Mouse (Mus musculus): ENCODE data around the gene Csnk2a2.

Csnk2a2 gene

DNA sequence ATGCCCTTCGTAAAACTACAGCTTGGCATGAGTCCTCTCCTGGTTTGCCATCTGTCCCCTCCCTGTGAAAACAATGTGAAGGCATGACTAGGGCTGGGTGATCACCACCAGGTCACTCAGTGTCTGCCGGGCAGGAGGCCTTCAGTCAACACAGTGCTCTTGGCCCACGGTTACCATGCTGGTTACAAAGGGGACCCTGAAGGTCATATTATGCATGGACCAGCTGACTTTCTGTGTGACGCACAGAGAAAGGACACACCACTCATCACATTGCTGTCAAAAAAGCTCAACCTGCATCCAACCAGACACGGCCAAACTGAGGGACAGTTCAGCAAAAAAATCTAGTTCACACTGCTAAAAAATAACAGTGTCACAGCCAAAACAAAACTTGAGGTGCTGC lies at the start of gene Csnk2a2:
Csnk2a2 (minus strand) TSS at position 34 of the 400 bp plus-strand sequence.
- no peak for DNase-seq (ENCODE audit: low spot score)

DNA sequence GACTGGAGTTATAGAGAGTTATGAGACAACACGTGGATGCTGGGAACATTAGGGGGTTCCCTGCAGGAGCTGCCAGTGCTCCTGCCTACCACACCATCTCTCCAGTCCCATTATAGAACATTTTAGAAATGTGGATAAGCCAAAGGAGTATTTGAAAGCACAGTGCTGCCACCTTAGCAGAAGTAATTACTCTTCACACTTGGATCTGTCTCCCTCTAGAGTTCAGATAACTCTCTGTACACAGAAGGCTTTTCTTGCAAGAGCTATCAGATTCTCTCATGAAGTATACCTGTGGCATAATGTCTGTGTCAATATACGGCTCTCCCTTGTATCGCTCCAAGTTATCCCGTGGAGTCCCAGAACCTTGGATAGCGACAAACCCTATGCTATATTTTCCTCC lies 49.6 kb upstream of the Csnk2a2 start:
- no peak for DNase-seq (ENCODE audit: low spot score)

DNA sequence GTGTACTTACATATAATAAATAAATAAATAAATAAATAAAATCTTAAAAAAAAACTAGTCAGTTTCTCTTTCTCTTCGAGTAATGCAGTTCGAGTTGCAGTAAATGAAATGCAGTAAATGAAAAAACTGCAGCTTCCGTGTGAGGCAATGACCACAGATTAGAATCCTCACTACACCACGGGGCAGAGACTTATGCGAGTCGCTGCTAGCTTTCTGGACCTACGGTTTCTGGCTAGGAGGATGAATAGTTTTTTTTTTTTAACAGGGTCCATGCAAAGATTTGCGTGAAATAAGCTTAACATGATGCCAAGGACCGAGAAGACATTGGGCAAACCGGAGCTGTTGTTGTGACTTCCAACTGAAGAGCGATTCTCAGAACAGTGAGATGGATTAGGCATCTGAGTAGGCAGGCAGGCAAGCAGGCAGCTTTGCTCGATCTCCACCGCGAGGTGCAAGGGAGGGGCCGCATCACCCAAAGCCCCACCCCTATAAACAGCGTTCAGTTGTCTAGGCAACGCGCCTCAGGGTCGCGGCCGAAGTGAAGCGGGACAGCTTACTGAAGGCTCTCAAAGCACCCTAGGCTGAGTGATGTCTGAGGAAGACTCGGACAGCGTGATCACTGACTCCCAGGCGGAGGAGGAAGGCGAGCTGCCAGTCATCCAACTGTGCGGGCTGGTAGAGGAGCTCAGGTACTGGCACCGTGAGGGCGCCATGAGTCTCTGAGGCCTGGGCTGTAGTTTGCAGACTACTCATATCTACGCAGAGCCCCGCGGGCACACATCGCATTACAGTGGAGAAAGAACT lies 43.9 kb upstream of the Csnk2a2 start, which contains the start of gene Ccdc113:
Ccdc113 (plus strand) TSS at position 502 of the 804 bp plus-strand sequence.
- peak; percentile 77 for DNase-seq (ENCODE audit: low spot score)

DNA sequence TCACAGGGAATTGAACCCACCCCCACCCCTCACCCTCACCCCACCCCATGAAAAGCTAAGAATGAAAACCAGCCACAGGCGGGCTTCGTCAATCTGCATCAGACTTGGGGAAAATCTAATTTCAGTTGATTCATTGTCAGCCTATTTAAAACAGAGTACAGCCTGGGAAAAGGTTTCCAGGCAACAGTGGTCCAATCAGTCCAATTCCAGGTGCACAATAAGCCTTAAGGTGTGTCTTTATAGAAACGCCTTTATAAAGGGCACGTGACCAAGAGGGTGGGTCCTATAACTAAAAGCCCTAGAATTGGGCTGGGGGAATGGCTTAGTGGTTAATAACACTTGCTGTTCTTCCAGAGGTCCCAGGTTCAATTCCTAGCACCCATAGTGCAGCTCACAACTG lies 42.4 kb upstream of the Csnk2a2 start:
- DNase-seq (ENCODE audit: low spot score), result no peak

DNA sequence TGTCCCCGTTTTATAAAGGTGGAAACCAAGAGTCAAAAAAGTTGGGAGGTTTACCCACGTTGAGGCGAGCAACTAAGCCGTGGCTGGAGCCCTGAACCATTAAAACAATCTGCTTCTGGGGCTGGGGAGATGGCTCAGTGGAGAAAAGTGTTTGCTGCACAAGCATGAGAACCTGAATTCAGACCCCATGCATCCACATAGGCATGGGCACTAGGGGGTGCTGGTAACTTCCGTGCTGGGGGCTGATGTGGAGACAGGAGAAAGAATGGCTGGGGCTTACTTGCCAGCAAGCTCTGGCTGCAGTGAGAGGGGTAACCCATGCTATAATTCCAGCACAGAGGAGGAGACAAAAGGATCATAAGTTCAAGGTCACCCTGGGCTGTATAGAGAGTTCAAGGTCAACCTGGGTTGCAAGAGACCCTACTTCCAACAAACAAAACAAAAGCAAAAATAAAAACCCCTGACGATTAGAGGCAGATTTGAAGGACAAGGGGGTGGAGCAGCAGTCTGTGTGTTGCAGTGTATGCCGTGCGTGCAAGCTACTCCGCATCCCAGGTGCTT lies 39.0 kb upstream of the Csnk2a2 start:
- DNase-seq (ENCODE audit: low spot score), result no peak

DNA sequence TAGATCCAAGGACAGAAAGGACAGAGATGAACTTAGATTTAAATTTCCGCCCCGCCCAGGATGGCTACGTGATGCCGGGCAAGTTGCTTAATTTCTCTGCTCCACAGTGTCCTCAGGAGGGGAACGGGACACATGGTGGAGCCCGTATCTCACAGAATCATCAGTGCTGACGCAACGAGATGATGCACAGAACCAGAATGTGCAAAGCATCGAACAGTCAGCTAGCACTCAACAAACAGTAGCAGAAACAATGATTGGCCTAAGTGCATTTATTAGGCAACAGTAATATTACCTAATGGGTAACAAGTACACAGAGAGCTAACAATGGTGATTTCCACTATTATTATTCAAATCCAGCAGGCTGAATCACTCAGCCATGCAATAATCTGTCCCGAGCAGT lies 38.4 kb upstream of the Csnk2a2 start:
- DNase-seq (ENCODE audit: low spot score), result no peak

DNA sequence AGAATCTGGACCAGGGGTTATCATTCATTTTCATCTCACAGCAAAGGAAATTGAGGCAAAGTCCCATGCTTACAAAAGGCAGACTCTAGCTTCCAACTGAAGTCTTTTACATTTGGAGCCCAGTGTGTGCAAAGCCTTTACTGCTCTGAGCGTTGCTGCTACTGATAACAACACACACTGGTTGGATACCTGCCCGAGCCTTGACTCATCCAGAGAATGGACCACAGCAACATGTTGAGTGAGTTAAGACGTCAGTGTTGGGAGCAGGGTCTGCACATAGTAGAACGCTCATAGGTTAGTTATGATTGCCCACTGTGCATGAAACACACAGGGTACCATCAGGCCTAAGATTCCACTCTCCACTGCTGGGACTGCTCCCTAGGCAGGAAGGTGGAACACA lies 34.2 kb upstream of the Csnk2a2 start:
- no peak for DNase-seq (ENCODE audit: low spot score)

DNA sequence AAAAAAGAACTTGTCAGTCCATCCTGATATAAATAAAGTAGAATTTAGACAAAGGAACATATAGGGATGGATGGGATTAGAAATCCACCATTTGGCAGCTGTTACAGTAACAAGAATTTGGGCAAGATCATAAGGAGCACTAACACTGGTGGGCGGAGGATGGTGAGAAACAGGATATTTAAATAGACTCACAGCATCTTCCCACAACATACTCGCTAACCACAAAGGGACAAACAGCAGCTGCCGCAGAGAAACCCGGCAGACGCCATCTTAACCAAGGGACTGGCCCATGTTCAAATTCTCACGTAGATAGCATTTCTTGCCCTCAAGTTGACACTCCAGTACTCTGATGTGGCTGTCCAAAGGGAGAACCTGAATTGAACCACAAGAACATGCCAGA lies 27.1 kb upstream of the Csnk2a2 start:
- no peak for DNase-seq (ENCODE audit: low spot score)

DNA sequence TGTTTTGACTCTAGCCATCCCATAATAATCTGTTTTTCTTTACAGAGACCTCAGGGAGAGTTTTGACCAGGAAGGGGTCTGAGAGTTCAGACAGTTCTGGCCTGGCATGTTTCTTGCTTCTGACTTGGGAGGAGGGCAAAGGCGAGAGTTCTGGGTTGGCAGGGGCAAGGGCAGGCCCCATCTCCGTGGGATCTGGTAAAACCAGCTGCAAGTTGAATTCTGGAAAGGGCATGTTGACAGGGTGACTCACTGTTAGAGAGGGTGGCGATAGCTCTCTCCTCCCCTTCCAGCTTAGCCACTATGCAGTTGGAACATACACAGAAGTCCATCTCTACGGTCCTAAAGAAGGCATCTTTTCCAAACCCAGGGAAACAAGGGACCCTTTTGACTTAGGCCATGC lies 23.4 kb upstream of the Csnk2a2 start:
- no peak for DNase-seq (ENCODE audit: low spot score)

DNA sequence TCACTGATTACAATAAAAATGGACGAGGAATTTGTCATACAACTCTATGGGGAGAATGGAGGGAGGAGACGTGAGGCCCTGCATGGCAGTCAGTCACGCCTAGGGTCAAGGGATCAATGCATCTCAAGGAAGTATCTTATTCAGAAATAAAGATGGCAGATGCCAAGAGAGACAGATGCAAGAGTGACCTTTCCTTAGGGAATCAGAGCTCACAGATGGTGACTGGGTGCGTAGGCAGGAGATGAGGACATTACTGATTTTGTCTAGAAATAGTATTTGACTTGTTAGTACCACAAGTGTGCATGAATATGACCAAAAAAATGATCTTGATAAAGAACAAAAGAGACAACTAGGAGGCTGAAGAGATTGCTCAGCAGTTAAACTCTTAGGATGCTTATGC lies 22.4 kb upstream of the Csnk2a2 start:
- no peak for DNase-seq (ENCODE audit: low spot score)

DNA sequence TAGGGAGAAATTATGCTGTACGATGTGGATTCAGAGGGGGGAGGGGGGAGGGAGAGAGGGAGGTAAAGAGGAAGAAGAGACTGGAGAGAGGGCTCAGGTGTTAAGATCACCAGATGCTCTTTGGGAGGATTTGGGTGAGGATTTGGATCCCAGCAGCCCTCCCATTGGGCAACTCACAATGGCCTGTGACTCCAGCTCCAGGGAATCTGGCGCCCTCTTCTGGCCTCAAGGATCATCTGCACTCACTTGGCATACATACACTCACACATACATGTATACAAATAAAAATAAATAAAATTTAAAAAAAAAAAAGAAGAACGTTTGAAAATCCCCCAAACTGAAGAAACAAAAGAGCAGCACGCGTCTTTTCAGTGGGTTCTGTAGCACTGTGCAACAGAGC lies 16.4 kb upstream of the Csnk2a2 start:
- DNase-seq (ENCODE audit: low spot score), result no peak

DNA sequence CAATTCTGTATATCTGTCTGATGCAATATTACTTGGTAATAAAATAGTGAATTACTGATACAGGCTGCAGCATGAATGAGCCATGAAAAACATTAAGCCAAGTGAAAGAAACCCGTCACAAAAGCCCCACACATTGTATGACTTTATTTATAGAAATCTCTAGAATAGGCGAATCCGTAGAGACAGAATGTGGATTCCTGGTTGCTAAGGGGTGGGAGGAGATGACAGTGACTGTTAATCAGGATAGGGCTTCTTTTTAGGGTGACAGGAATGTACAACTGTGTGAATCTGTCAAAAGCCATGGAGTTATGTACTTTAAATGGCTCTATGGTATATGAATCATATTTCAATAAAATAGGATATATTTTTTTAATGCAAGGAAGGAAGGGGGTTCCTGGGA lies 15.8 kb upstream of the Csnk2a2 start:
- no peak for DNase-seq (ENCODE audit: low spot score)

DNA sequence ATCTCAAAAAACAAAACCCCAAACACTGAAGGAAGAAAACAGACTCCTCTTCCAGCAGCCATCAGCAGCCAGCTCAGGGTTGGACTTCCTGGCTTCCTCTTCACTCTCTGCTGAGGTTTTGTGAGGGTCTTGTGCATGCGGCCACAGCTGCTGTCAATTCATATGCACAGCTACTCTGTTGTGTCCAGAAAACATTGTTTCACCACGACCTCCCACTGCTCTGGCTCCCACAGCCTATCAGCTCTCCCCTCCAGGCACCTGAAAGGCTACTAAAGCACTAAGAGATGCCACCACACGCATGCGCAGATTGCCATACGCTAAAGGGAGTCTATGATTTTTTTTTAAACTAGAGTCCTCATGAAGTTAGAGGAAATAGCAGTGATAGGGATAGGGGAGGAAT lies 15.0 kb upstream of the Csnk2a2 start:
- no peak for DNase-seq (ENCODE audit: low spot score)

DNA sequence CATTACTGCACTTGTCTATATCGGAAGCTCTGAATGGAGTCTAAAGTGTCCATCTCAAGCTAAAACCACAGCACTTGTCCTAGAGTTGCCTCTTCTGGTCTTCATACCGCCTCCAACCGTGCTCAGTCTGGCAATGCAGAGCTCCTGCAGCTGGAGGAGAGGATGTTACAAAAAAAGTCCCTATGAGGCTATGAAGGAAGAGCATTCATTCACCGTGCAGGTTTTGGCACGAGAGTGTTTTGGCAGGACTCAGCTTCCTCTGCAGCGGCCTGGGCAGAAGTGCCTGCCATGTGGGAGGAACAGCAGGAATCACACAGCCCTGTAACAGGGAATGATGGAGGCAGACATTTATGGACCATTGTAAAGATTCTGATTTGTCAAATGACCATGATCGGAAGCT lies 12.6 kb upstream of the Csnk2a2 start:
- DNase-seq (ENCODE audit: low spot score), result no peak

DNA sequence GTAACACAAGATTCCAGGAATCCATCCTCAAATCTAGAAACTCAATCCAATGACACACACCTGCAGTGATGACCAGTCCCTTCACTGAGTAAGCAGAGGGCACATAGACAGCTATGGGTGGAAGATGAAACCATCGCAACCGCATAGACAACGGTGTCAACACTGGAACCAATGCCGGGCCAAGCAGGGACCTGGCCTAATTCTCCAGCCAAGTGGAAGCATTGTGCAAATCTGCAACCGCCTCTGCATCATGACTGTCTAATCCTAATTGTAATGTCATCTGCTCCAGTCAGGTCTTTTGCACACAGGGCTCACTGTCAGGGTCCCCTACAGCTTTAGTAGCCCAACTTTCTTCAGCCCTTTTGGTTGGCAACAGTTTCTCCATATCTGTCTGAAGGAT lies 10.6 kb upstream of the Csnk2a2 start:
- peak; percentile 54 for DNase-seq (ENCODE audit: low spot score)

DNA sequence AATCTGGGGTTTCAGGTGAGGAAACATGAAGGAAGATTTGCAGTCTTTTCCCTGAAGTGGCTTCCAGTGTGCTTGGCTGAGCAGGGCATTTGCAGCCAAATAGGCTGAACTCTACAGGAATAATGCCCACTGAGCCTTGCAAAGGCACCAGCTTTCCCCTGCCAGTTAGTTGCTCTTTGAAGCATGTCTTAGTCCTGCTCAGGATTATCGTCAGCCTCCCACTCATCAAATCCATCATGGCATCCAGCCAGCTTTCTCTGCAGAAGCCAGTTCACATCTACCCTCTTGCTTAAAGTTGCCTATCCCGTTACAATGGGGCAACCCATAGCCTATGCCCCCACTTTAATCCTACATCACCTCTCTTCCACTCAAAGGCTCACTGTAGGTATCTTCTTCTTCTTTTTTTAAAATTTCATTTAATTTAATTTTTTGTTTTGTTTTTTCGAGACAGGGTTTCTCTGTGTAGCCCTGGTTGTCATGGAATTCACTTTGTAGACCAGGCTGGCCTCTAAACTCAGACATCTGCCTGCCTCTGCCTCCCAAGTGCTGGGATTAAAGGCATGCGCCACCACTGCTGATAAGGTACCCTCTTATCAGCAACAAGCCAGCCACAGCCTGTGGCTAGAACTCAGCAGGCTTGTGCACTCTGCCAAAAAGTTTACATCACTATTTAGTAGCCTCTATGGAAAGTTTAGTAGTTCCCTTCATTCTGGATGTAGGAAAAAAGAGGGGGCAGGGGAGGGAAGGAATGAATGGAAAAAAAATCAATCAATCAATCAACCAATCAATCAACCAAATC lies 9.6 kb upstream of the Csnk2a2 start:
- peak; percentile 41 for DNase-seq (ENCODE audit: low spot score)

DNA sequence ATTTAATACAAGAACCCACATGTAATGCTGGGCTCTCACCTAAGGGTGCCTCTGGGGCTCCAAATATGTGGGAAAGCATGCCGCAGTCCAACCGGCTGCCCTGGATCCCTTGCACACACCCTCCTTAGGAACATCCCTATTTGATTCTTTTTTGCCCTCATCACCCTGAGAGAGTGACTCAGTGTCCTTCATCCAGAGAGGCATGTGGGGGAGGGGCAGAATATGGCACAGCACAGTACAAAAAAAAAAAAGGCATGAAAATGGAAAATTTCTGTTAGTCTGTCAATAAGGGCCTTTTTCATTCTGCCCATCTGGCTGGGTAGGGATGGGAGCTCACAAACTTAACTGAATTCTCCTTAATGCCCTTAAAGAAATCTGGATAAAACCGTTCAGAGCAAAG lies 8.0 kb upstream of the Csnk2a2 start:
- no peak for DNase-seq (ENCODE audit: low spot score)

DNA sequence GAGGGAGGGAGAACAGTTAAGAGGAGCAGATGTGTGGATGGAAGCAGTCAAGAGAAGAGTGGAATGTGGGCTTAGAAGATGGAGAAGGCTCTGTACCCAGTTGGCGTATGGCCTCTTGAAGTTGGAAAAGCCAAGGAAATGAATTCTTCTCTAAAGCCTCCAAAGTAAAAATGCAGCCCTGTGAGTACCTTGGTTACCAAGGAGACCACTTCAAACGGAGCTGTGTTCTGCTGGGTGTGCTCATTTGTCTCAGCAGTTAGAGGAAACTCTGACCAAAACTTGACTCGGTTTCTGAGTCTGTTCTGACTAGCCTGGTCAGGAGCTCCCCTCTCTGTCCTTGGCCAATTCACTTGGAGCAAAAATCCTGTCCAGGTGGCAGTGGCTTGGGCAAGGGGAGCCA lies 6.6 kb upstream of the Csnk2a2 start:
- no peak for DNase-seq (ENCODE audit: low spot score)

DNA sequence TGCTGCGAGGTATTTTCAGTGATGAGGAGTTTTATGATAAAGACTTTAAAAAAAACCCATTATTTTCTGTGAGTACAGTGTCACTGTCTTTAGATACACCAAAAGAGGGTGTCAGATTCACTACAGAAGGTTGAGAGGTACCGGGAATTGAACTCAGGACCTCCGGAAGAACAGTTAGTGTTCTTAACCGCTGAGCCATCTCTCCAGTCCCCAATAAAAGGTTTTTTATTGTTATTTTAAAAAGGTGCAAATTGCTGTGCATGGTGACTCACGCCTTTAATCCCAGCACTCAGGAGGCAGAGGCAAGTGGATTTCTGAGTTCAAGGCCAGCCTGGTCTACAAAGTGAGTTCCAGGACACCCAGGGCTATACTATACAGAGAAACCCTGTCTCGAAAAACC lies 5.6 kb upstream of the Csnk2a2 start:
- DNase-seq (ENCODE audit: low spot score), result no peak

DNA sequence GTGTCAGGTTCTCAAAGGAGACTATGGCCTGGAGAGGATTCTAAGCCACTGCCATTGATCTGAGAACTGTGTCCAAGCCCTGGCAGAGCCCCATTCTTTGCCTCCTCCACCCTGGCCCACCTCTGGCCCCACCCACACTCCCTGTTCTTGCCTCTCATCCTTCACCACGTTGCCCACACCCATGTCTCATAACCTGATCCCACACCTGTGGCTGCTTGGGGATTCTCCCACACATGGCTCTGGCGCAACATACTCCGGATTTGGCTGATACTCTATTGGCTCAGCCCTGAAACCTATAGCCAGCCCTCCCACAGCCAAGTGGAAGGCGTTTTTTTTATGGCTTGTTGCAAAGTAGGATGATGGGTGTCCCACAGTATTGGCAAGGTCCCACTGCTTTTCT lies 2.2 kb upstream of the Csnk2a2 start:
- no peak for DNase-seq (ENCODE audit: low spot score)

DNA sequence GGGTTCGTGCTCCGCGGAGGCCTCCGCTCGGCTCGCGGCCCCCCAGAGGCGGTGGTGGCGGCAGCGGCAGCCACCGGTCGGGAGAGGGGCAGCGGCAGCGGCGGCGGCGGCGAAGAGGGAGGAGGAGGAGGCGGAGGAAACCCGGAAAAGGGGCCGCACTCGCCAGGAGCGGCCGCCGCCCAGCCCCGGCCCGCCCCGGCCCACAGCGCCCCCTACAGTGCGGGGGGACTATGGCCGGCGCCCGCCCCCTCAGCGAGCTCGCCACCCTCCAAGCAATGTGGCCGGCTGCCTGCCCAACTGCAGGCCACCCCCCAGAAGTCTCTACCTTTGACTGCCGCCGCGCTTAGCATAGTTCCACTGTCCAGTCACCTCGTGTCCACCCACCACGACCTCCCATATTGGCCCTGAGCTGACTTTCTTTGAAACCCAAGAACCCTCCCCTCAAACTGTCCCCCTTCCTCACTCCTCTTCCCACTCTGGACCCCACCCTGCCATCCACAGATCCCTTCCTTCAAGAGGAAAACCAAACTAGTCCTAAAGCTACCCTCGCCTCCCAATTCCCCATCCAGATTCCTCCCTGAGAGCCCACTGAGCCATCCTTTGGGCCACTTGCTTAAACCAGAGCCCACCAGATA lies 1.0 kb downstream of the Csnk2a2 start:
- peak; percentile 85 for DNase-seq (ENCODE audit: low spot score)

DNA sequence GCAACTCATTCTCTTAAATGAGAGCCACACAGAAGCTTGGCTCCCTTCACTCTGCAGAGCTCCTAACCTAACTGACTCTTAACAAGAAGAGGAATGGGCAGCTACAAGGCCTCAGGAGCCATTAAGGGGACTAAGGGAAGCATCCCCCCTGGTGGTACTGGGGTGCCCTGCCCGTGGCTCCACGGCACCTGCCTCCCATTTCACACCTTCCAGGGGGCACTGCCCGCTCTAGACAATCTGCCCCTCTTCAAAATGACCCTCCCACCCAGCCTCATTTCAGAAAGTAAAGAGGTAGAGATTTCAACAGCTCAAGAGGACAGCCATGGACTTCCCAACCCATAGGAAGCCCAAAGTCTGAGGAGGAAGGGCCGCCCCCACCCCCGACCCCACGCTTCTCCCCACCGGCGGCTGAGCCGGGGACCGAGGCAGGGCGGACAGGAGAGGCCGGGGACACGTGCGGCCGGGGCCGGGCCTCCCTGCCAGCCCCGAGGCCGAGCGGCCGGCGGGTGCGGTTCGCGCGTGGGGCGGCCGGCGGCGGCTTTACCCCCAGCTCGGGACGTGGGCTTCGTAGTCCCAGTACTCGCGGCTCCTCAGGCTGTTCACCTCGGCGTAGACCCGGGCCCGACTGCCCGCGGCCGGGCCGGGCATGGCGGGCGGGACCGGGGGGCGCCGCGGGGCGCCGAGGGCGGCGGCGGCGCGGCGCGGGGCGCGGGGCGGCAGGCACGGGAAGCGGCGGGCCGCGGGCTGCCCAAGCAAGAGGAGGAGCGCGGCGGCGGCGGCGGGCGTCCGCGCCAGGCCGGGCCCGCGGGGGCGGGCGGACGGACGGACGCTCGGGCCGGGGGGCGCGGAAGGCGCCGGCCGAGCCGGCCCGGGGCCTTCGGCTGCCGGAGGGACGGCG lies 1.8 kb downstream of the Csnk2a2 start:
- peak; percentile 12 for DNase-seq (ENCODE audit: low spot score)

Measured in retina, embryonic 14.5 days (tissue).